Mouse (Mus musculus) liver, postnatal 0 days (tissue): ENCODE results near the gene Csrnp2. TPM values are rescaled to one million over a fixed set of nuclear protein-coding genes. Genes with fewer than 3 reads are reported as not detected.
"Not testable (repeated sequence)": the region's sequence is repeated elsewhere in the genome, so short reads cannot be mapped to it uniquely, and the experiment has no call there.

Source experiments
- ATAC-seq: fragments of 200-750 bp; cut with Nextera tagmentation; 2 replicates; pipeline ENCODE4 v1.8.0; 2017; ENCODE audit warnings: mild to moderate bottlenecking, moderate library complexity
- DNase-seq: peaks from one replicate; pipeline ENCODE4 v3.0.0-alpha.2; 2016
- H3K27ac ChIP-seq: fragments of 300-500 bp; sonication (generic); 2 replicates; pipeline ENCODE4 v1.5.1; 2014; ENCODE audit warnings: antibody characterized with exemption, moderate library complexity, mild to moderate bottlenecking, low read depth
- H3K27me3 ChIP-seq: fragments of 300-500 bp; sonication (generic); 2 replicates; pipeline ENCODE4 v1.6.1; 2014; ENCODE audit warnings: low read length, control low read depth, mixed read lengths; ENCODE audit not compliant: insufficient read depth
- H3K36me3 ChIP-seq: fragments of 300-500 bp; sonication (generic); replicated peaks from 2 replicates; pipeline ENCODE4 v1.6.1; 2014; ENCODE audit warnings: mild to moderate bottlenecking, control low read depth, low read length, moderate library complexity, mixed read lengths; ENCODE audit not compliant: insufficient read depth
- H3K4me1 ChIP-seq: fragments of 300-500 bp; sonication (generic); 2 replicates; pipeline ENCODE4 v1.6.1; 2014; ENCODE audit warnings: antibody characterized with exemption, mild to moderate bottlenecking, control low read depth; ENCODE audit not compliant: insufficient read depth
- H3K4me2 ChIP-seq: fragments of 300-500 bp; sonication (generic); 2 replicates; pipeline ENCODE4 v1.6.1; 2014; ENCODE audit warnings: low read depth, mild to moderate bottlenecking, low read length, moderate library complexity, mixed read lengths
- H3K4me3 ChIP-seq: fragments of 300-500 bp; sonication (generic); 2 replicates; pipeline ENCODE4 v1.5.1; 2014; ENCODE audit warnings: low read depth, low read length
- H3K9ac ChIP-seq: fragments of 300-500 bp; sonication (generic); replicated peaks from 2 replicates; pipeline ENCODE4 v1.6.1; 2014; ENCODE audit warnings: mild to moderate bottlenecking, moderate library complexity
- H3K9me3 ChIP-seq: fragments of 300-500 bp; sonication (generic); 2 replicates; pipeline ENCODE4 v1.6.1; 2016; ENCODE audit warnings: mild to moderate bottlenecking, control low read depth, low read length, mixed read lengths
- CTCF ChIP-seq: sonication (generic); IDR thresholded peaks from 2 replicates; pipeline ENCODE4 v1.5.1; 2016; ENCODE audit warnings: antibody characterized with exemption, low read depth
- EP300 ChIP-seq: IDR thresholded peaks from 2 replicates; pipeline ENCODE4 v1.6.1; 2016; ENCODE audit warnings: antibody characterized with exemption, low read depth, mild to moderate bottlenecking
- WGBS: fragments of 180-500 bp; shearing (Covaris S2); extraction: QIAGEN DNeasy Blood & Tissue Kit; methylation state at CpG from one replicate; pipeline ENCODE4 v1.1.7; 2014; ENCODE audit not compliant: insufficient replicate concordance; 5-methylcytosine and 5-hydroxymethylcytosine counted together
- polyA plus RNA-seq: library from polyadenylated mRNA; unstranded; fragments of >200 nt; fragmentation: Nextera tagmentation; extraction: Ambion mirVana; gene quantifications from 2 replicates; pipeline ENCODE4 v1.2.1, GENCODE M21; 2015

Gene Csrnp2
- polyA plus RNA-seq, 1 experiment from 2014 or later: 1.1 TPM

- TF ChIP-seq CTCF (no peak), EP300 (no peak)
- peaks cover 14% of the 10 kb centered on the region for H3K36me3 ChIP-seq
- 83% methylated on average over 13 of the region's 13 CpGs for WGBS
- no peak overlapping the region for H3K9ac ChIP-seq
- H3K4me1 ChIP-seq: no peaks in the 10 kb centered on the region
- ATAC-seq: no peak
- H3K4me2 ChIP-seq: no peak overlapping the region
- no peak overlapping the region for H3K4me3 ChIP-seq
- no peaks in the 10 kb centered on the region for H3K27me3 ChIP-seq
- no peak for DNase-seq
- H3K27ac ChIP-seq: no peak overlapping the region
- no peaks in the 10 kb centered on the region for H3K9me3 ChIP-seq
These were observed 13.3 kb upstream of the Csrnp2 start for GRCm38 (mm10) chr15:100508454-100509167.

DNA sequence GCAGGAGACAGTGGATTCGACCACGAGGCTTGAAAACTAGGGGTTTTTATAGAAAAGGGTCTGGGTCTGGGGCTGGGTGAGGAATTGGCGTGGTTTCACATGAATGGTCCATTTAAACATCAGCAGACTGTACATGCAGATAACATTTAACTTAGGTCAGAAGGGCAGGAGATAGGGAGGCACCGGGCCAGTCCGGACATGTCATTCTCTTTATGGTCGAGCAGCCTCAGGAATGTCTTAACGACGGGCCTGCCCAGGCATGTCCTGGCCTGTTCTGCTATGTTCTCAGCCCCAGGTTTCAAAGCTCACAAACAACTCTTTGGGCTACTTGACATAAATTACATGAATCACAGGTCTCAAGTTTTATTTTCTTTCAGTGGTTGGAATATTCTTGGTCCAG lies 4.2 kb upstream of the Csrnp2 start:
- not testable (repeated sequence) for H3K4me3 ChIP-seq, ATAC-seq, H3K27me3 ChIP-seq, H3K27ac ChIP-seq, H3K9ac ChIP-seq, H3K4me1 ChIP-seq, H3K9me3 ChIP-seq, DNase-seq, H3K4me2 ChIP-seq, H3K36me3 ChIP-seq
- 82% methylated on average over 8 of the region's 8 CpGs for WGBS

GRCm38 (mm10) chr15:100494647-100495046 lies 641 bp downstream of the Csrnp2 start:
- peak overlapping the region; percentile 79 for H3K9ac ChIP-seq

DNA sequence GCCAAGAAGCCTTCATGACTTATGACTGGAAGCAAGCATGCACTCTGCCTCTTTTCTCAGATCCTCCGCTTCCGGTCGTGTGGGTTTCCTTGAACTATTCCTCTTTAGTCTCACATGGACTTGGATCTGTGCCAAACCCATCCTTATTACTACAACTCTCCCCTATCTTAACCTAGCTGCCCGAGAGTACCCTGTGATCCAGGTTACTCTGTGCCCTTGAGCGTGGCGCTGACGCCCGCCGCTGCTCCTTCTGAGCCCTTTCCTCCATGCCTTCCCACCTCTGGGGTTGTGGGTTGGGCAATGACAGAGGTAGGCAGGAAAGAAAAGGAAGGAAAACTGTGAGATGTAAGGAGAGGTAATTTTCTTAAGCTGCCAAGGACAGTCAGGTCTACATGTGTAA lies 3.3 kb downstream of the Csrnp2 start:
- H3K27me3 ChIP-seq: no peaks in the 10 kb centered on the region
- H3K4me3 ChIP-seq: no peak overlapping the region
- peaks cover 7% of the 10 kb centered on the region for H3K4me1 ChIP-seq
- H3K9me3 ChIP-seq: no peaks in the 10 kb centered on the region
- no peaks in the 10 kb centered on the region for H3K36me3 ChIP-seq
- DNase-seq (no peak), ATAC-seq (no peak)
- no peak for TF ChIP-seq EP300
- no peak for TF ChIP-seq CTCF
- H3K27ac ChIP-seq: no peak overlapping the region
- H3K4me2 ChIP-seq: no peak overlapping the region
- no peak overlapping the region for H3K9ac ChIP-seq
- WGBS: 84% methylated on average over 9 of the region's 9 CpGs

More at GRCm38 (mm10) chr15:100494647-100495046, 641 bp downstream of the Csrnp2 start:
- peaks cover 5% of the 10 kb centered on the region for H3K4me1 ChIP-seq
- H3K27me3 ChIP-seq: no peaks in the 10 kb centered on the region
- no peak for TF ChIP-seq CTCF
- no peak for TF ChIP-seq EP300
- H3K4me2 ChIP-seq: peak overlapping the region; percentile 100
- peak overlapping the region; percentile 59; the same call in 1 of the 2 replicates for H3K27ac ChIP-seq
- DNase-seq (no peak), ATAC-seq (peak; percentile 58)
- H3K36me3 ChIP-seq: no peaks in the 10 kb centered on the region
- H3K4me3 ChIP-seq: peak overlapping the region; percentile 77
- WGBS: under 1% methylated on average over 29 of the region's 29 CpGs
- H3K9me3 ChIP-seq: no peaks in the 10 kb centered on the region

GRCm38 (mm10) chr15:100489263-100489662 lies 6.0 kb downstream of the Csrnp2 start:
- peaks cover 7% of the 10 kb centered on the region for H3K4me1 ChIP-seq
- no peaks in the 10 kb centered on the region for H3K27me3 ChIP-seq
- no peak overlapping the region for H3K9ac ChIP-seq
- no peak overlapping the region for H3K4me2 ChIP-seq
- TF ChIP-seq EP300 (no peak), CTCF (no peak)
- H3K27ac ChIP-seq: no peak overlapping the region
- no peak overlapping the region for H3K4me3 ChIP-seq
- ATAC-seq (no peak), DNase-seq (no peak)
- no peaks in the 10 kb centered on the region for H3K36me3 ChIP-seq
- WGBS: 80% methylated on average over 15 of the region's 15 CpGs
- no peaks in the 10 kb centered on the region for H3K9me3 ChIP-seq

- not testable (repeated sequence) for DNase-seq, H3K27ac ChIP-seq, H3K36me3 ChIP-seq, H3K27me3 ChIP-seq, H3K9me3 ChIP-seq, H3K4me2 ChIP-seq, ATAC-seq, H3K4me3 ChIP-seq, H3K4me1 ChIP-seq, H3K9ac ChIP-seq
- 66% methylated on average over 1 of the region's 1 CpGs for WGBS
These were observed 7.0 kb downstream of the Csrnp2 start for GRCm38 (mm10) chr15:100488297-100488696.
